Mouse (Mus musculus): ENCODE results near the gene Cradd.

GRCm38 (mm10) chr10:95144414-95145130, 179.4 kb downstream of the Cradd start:
- TF ChIP-seq CTCF (IDR thresholded peaks at IDR 0.05; ENCODE audit: low read depth) = no peak
- TF ChIP-seq EP300 (optimal IDR thresholded peaks at IDR 0.05) = no peak
